Mouse (Mus musculus) heart, adult 2 months (tissue): Measurements from ENCODE around the gene Gm884. TPM values are rescaled to one million over a fixed set of nuclear protein-coding genes. Genes with fewer than 3 reads are reported as not detected.

Experiments used
- DNase-seq, 2 experiments: peaks; one replicate each; pipeline ENCODE4 v3.0.0; 2021
- H3K27ac ChIP-seq: fragments of 200-600 bp; 2 replicates; pipeline ENCODE4 v1.8.1; 2022
- H3K27me3 ChIP-seq: fragments of 200-500 bp; 2 replicates; pipeline ENCODE4 v1.6.1; 2012; ENCODE audit warnings: mild to moderate bottlenecking, low read length, inconsistent platforms, mixed read lengths; ENCODE audit not compliant: control insufficient read depth, insufficient read depth
- H3K36me3 ChIP-seq: fragments of 200-500 bp; 2 replicates; pipeline ENCODE4 v1.6.1; 2012; ENCODE audit warnings: low read length, inconsistent platforms; ENCODE audit not compliant: control insufficient read depth, insufficient read depth
- H3K4me1 ChIP-seq: fragments of 200-500 bp; 2 replicates; pipeline ENCODE4 v1.6.1; 2011; ENCODE audit warnings: low read length; ENCODE audit not compliant: control insufficient read depth, insufficient read depth
- H3K4me3 ChIP-seq: fragments of 200-600 bp; 2 replicates; pipeline ENCODE4 v1.8.1; 2022
- H3K79me2 ChIP-seq: fragments of 200-500 bp; replicated peaks from 2 replicates; pipeline ENCODE4 v1.6.1; 2012; ENCODE audit warnings: mild to moderate bottlenecking, inconsistent platforms, low read length, moderate library complexity, mixed read lengths; ENCODE audit not compliant: control insufficient read depth, insufficient read depth
- H3K9ac ChIP-seq: fragments of 200-500 bp; 2 replicates; pipeline ENCODE4 v1.6.1; 2012; ENCODE audit warnings: low read depth, mild to moderate bottlenecking, control low read depth, inconsistent platforms, low read length, mixed read lengths
- CTCF ChIP-seq: fragments of 200-600 bp; IDR thresholded peaks from 2 replicates; pipeline ENCODE4 v1.8.1; 2022; ENCODE audit warnings: antibody characterized with exemption, mild to moderate bottlenecking, moderate library complexity
- EP300 ChIP-seq: fragments of 200-500 bp; IDR thresholded peaks from 2 replicates; pipeline ENCODE4 v1.6.1; 2011; ENCODE audit warnings: low read depth, low read length, control low read depth; ENCODE audit not compliant: insufficient read depth
- POLR2A ChIP-seq: fragments of 200-500 bp; IDR thresholded peaks from 2 replicates; pipeline ENCODE4 v1.6.1; 2011; ENCODE audit warnings: mild to moderate bottlenecking, low read depth, low read length, control low read depth; ENCODE audit not compliant: insufficient read depth
- WGBS: fragments of 180-500 bp; shearing (Covaris S2); methylation state at CpG from one replicate; pipeline ENCODE4 v1.1.7; 2018; 5-methylcytosine and 5-hydroxymethylcytosine counted together
- intact Hi-C: fragments of 180-260 bp; cut with DNase I; formaldehyde crosslinking; loops from one replicate; pipeline ENCODE4 v1.15.1; 2025
- long read RNA-seq: library from polyadenylated mRNA; stranded (forward); transcript quantifications from one replicate; pipeline ENCODE4 v2.0.0, GENCODE M21; 2021
- polyA plus RNA-seq: library from polyadenylated mRNA; depleted of rRNA; stranded (reverse); fragments of >200 nt; gene quantifications from 2 replicates; pipeline ENCODE4 v1.2.3, GENCODE M21; 2012; rRNA removed
- total RNA-seq, 2 experiments: library from RNA; stranded (reverse); gene quantifications; 2 replicates each; pipeline ENCODE4 v1.2.3; 2021

The Gm884 gene
- total RNA-seq, result not detected
- polyA plus RNA-seq, result under 0.01 TPM in 1 of 2 replicates, not detected in the other
- long read RNA-seq, result 0 reads

- Histone ChIP-seq H3K36me3 (no peaks in the 10 kb centered on the region), H3K4me3 (no peak within 1 kb of the TSS), H3K4me1 (no peaks in the 10 kb centered on the region), H3K9ac (no peak within 1 kb of the TSS), H3K27me3 (no peaks in the 10 kb centered on the region), H3K79me2 (no peaks in the 10 kb centered on the region), H3K27ac (no peak within 1 kb of the TSS)
- no peak for DNase-seq
- 75% methylated on average over 9 of the region's 9 CpGs for WGBS
- TF ChIP-seq POLR2A, result no peak
- TF ChIP-seq CTCF, result no peak
- TF ChIP-seq EP300, result no peak
- intact Hi-C loops, result no loop called here
These were observed at the start of gene Gm884 for GRCm38 (mm10) chr11:103621040-103621439. Gene Gm884, minus strand, starts transcription at chr11:103621140.

GRCm38 (mm10) chr11:103666907-103667426 lies 46.0 kb upstream of the Gm884 start:
- H3K4me1 ChIP-seq, result no peaks in the 10 kb centered on the region
- DNase-seq, result no peak
- H3K79me2 ChIP-seq, result no peaks in the 10 kb centered on the region
- H3K27me3 ChIP-seq, result no peaks in the 10 kb centered on the region; the same call in 1 of the 2 replicates
- H3K4me3 ChIP-seq, result no peak overlapping the region
- 57% methylated on average over 13 of the region's 13 CpGs for WGBS
- no peak overlapping the region for H3K27ac ChIP-seq
- intact Hi-C loops, result no loop called here
- TF ChIP-seq EP300 (no peak), POLR2A (no peak), CTCF (no peak)
- H3K36me3 ChIP-seq, result no peaks in the 10 kb centered on the region
- no peak overlapping the region for H3K9ac ChIP-seq

- no peak overlapping the region for H3K9ac ChIP-seq
- no peaks in the 10 kb centered on the region for H3K4me1 ChIP-seq
- no peaks in the 10 kb centered on the region for H3K79me2 ChIP-seq
- no peak overlapping the region for H3K27ac ChIP-seq
- DNase-seq, result no peak
- no peaks in the 10 kb centered on the region for H3K36me3 ChIP-seq
- no peaks in the 10 kb centered on the region; the same call in 1 of the 2 replicates for H3K27me3 ChIP-seq
- no peak for TF ChIP-seq EP300
- no peak for TF ChIP-seq CTCF
- TF ChIP-seq POLR2A, result no peak
- intact Hi-C loops, result no loop called here
- 27% methylated on average over 10 of the region's 10 CpGs for WGBS
- no peak overlapping the region for H3K4me3 ChIP-seq
These were observed 45.4 kb upstream of the Gm884 start for GRCm38 (mm10) chr11:103666181-103666906.

- WGBS, result 50% methylated on average over 1 of the region's 1 CpGs
- no peak overlapping the region for H3K9ac ChIP-seq
- no peaks in the 10 kb centered on the region for H3K79me2 ChIP-seq
- TF ChIP-seq EP300 (no peak), POLR2A (no peak), CTCF (no peak)
- no peaks in the 10 kb centered on the region; the same call in 1 of the 2 replicates for H3K27me3 ChIP-seq
- intact Hi-C loops, result no loop called here
- no peak overlapping the region for H3K4me3 ChIP-seq
- DNase-seq, result no peak
- no peak overlapping the region for H3K27ac ChIP-seq
- no peaks in the 10 kb centered on the region for H3K4me1 ChIP-seq
- no peaks in the 10 kb centered on the region for H3K36me3 ChIP-seq
These were observed 44.8 kb upstream of the Gm884 start for GRCm38 (mm10) chr11:103665695-103666094.

GRCm38 (mm10) chr11:103663119-103663518 lies 42.2 kb upstream of the Gm884 start:
- no peak overlapping the region for H3K27ac ChIP-seq
- intact Hi-C loops, result no loop called here
- TF ChIP-seq CTCF (no peak), POLR2A (no peak), EP300 (no peak)
- no peak overlapping the region for H3K4me3 ChIP-seq
- H3K79me2 ChIP-seq, result no peaks in the 10 kb centered on the region
- no peaks in the 10 kb centered on the region for H3K4me1 ChIP-seq
- no peaks in the 10 kb centered on the region; the same call in 1 of the 2 replicates for H3K27me3 ChIP-seq
- DNase-seq, result no peak
- H3K9ac ChIP-seq, result no peak overlapping the region
- WGBS, result 80% methylated on average over 8 of the region's 8 CpGs
- H3K36me3 ChIP-seq, result no peaks in the 10 kb centered on the region

- H3K27me3 ChIP-seq, result no peaks in the 10 kb centered on the region; the same call in 1 of the 2 replicates
- no peak overlapping the region for H3K27ac ChIP-seq
- H3K36me3 ChIP-seq, result no peaks in the 10 kb centered on the region
- TF ChIP-seq EP300 (no peak), CTCF (no peak), POLR2A (no peak)
- H3K79me2 ChIP-seq, result no peaks in the 10 kb centered on the region
- intact Hi-C loops, result no loop called here
- no peaks in the 10 kb centered on the region for H3K4me1 ChIP-seq
- H3K9ac ChIP-seq, result no peak overlapping the region
- 63% methylated on average over 5 of the region's 5 CpGs for WGBS
- no peak for DNase-seq
- no peak overlapping the region for H3K4me3 ChIP-seq
These were observed 41.6 kb upstream of the Gm884 start for GRCm38 (mm10) chr11:103662546-103662945.
